Mouse (Mus musculus) hindbrain, embryonic 10.5 days (tissue): ENCODE data around the gene Tmem132c. TPM values are rescaled to one million over a fixed set of nuclear protein-coding genes. Genes with fewer than 3 reads are reported as not detected.

Experiments used
- DNase-seq: peaks from one replicate; pipeline ENCODE4 v3.0.0-alpha.2; 2017; ENCODE audit warnings: low spot score
- H3K27ac ChIP-seq: fragments of 300-500 bp; sonication (generic); 2 replicates; pipeline ENCODE4 v1.5.1; 2016; ENCODE audit warnings: mild to moderate bottlenecking, moderate library complexity
- H3K27me3 ChIP-seq: fragments of 300-500 bp; sonication (generic); 2 replicates; pipeline ENCODE4 v1.6.1; 2016; ENCODE audit warnings: mild to moderate bottlenecking; ENCODE audit not compliant: poor library complexity, insufficient read depth, severe bottlenecking
- H3K36me3 ChIP-seq: fragments of 300-500 bp; sonication (generic); 2 replicates; pipeline ENCODE4 v1.6.1; 2016; ENCODE audit warnings: mild to moderate bottlenecking, moderate library complexity
- H3K4me1 ChIP-seq: fragments of 300-500 bp; sonication (generic); replicated peaks from 2 replicates; pipeline ENCODE4 v1.6.1; 2016; ENCODE audit warnings: mild to moderate bottlenecking
- H3K4me3 ChIP-seq: fragments of 300-500 bp; sonication (generic); 2 replicates; pipeline ENCODE4 v1.5.1; 2016; ENCODE audit warnings: mild to moderate bottlenecking, moderate library complexity
- H3K9me3 ChIP-seq: fragments of 300-500 bp; sonication (generic); 2 replicates; pipeline ENCODE4 v1.6.1; 2016; ENCODE audit warnings: mild to moderate bottlenecking, moderate library complexity
- WGBS: fragments of 180-500 bp; shearing (Covaris S2); methylation state at CpG from one replicate; pipeline ENCODE4 v1.1.7; 2016; 5-methylcytosine and 5-hydroxymethylcytosine counted together
- polyA plus RNA-seq: library from polyadenylated mRNA; unstranded; fragments of >200 nt; fragmentation: Nextera tagmentation; extraction: Ambion mirVana; gene quantifications from 2 replicates; pipeline ENCODE4 v1.2.1, GENCODE M21; 2016

The Tmem132c gene
- polyA plus RNA-seq, 1 experiment from 2014 or later = 24.0 TPM

GRCm38 (mm10) chr5:127290461-127291250 is 49.0 kb downstream of the Tmem132c start:
- Histone ChIP-seq H3K27me3 (peaks cover 9% of the 10 kb centered on the region; the same call in 1 of the 2 replicates), H3K27ac (peak overlapping the region; percentile 74), H3K4me1 (peaks cover 26% of the 10 kb centered on the region), H3K9me3 (no peaks in the 10 kb centered on the region), H3K36me3 (peaks cover 13% of the 10 kb centered on the region; the same call in 1 of the 2 replicates), H3K4me3 (no peak overlapping the region)
- DNase-seq = peak; percentile 39
- 44% methylated on average over 17 of the region's 17 CpGs for WGBS

GRCm38 (mm10) chr5:127291581-127291980 is 50.0 kb downstream of the Tmem132c start:
- H3K4me3 ChIP-seq = no peak overlapping the region
- WGBS = 81% methylated on average over 7 of the region's 7 CpGs
- H3K9me3 ChIP-seq = no peaks in the 10 kb centered on the region
- H3K27me3 ChIP-seq = peaks cover 9% of the 10 kb centered on the region; the same call in 1 of the 2 replicates
- DNase-seq = no peak
- H3K36me3 ChIP-seq = peaks cover 10% of the 10 kb centered on the region; the same call in 1 of the 2 replicates
- peak overlapping the region; percentile 74 for H3K27ac ChIP-seq
- H3K4me1 ChIP-seq = peaks cover 35% of the 10 kb centered on the region

GRCm38 (mm10) chr5:127293698-127294097 is 52.1 kb downstream of the Tmem132c start:
- H3K27ac ChIP-seq = no peak overlapping the region

GRCm38 (mm10) chr5:127297461-127297860 is 55.9 kb downstream of the Tmem132c start:
- WGBS = 17% methylated on average over 5 of the region's 5 CpGs
- 0 out of 2 replicates have a peak, but pooled peaks cover 6% of the 10 kb centered on the region for H3K36me3 ChIP-seq
- H3K4me1 ChIP-seq = peaks cover 63% of the 10 kb centered on the region
- no peaks in the 10 kb centered on the region for H3K9me3 ChIP-seq
- H3K27me3 ChIP-seq = peaks cover 13% of the 10 kb centered on the region
- peak; percentile 42 for DNase-seq
- no peak overlapping the region for H3K4me3 ChIP-seq
- peak overlapping the region; percentile 75 for H3K27ac ChIP-seq

More at GRCm38 (mm10) chr5:127293698-127294097, 52.1 kb downstream of the Tmem132c start:
- H3K4me1 ChIP-seq = peaks cover 56% of the 10 kb centered on the region
- DNase-seq = no peak
- H3K9me3 ChIP-seq = no peaks in the 10 kb centered on the region
- H3K27me3 ChIP-seq = peaks cover 9% of the 10 kb centered on the region; the same call in 1 of the 2 replicates
- H3K4me3 ChIP-seq = no peak overlapping the region
- peaks cover 10% of the 10 kb centered on the region; the same call in 1 of the 2 replicates for H3K36me3 ChIP-seq
- WGBS = 93% methylated on average over 3 of the region's 3 CpGs

GRCm38 (mm10) chr5:127298060-127298459 is 56.5 kb downstream of the Tmem132c start:
- DNase-seq = peak; percentile 50
- peaks cover 63% of the 10 kb centered on the region for H3K4me1 ChIP-seq

GRCm38 (mm10) chr5:127299010-127299409 is 57.4 kb downstream of the Tmem132c start:
- DNase-seq = peak; percentile 32
- 8% methylated on average over 1 of the region's 1 CpGs for WGBS
- Histone ChIP-seq H3K27me3 (peaks cover 13% of the 10 kb centered on the region), H3K4me3 (no peak overlapping the region), H3K27ac (peak overlapping the region; percentile 59), H3K36me3 (no peaks in the 10 kb centered on the region), H3K4me1 (peaks cover 63% of the 10 kb centered on the region), H3K9me3 (no peaks in the 10 kb centered on the region)

More at GRCm38 (mm10) chr5:127298060-127298459, 56.5 kb downstream of the Tmem132c start:
- Histone ChIP-seq H3K4me3 (no peak overlapping the region), H3K36me3 (0 out of 2 replicates have a peak, but pooled peaks cover 1% of the 10 kb centered on the region), H3K9me3 (no peaks in the 10 kb centered on the region), H3K27ac (peak overlapping the region; percentile 75), H3K27me3 (peaks cover 13% of the 10 kb centered on the region)
- 17% methylated on average over 2 of the region's 2 CpGs for WGBS

- H3K4me3 ChIP-seq = no peak overlapping the region
- DNase-seq = no peak
- peaks cover 4% of the 10 kb centered on the region; the same call in 1 of the 2 replicates for H3K27me3 ChIP-seq
- H3K9me3 ChIP-seq = no peaks in the 10 kb centered on the region
- peaks cover 65% of the 10 kb centered on the region for H3K4me1 ChIP-seq
- 49% methylated on average over 8 of the region's 8 CpGs for WGBS
- peak overlapping the region; percentile 59; the same call in 1 of the 2 replicates for H3K27ac ChIP-seq
- no peaks in the 10 kb centered on the region for H3K36me3 ChIP-seq
These were observed 59.1 kb downstream of the Tmem132c start for GRCm38 (mm10) chr5:127300597-127301254.

- H3K4me1 ChIP-seq = peaks cover 40% of the 10 kb centered on the region
- no peak overlapping the region for H3K4me3 ChIP-seq
- no peaks in the 10 kb centered on the region for H3K36me3 ChIP-seq
- DNase-seq = no peak
- no peaks in the 10 kb centered on the region for H3K27me3 ChIP-seq
- H3K27ac ChIP-seq = no peak overlapping the region; the same call in 1 of the 2 replicates
- WGBS = 55% methylated on average over 5 of the region's 5 CpGs
- no peaks in the 10 kb centered on the region for H3K9me3 ChIP-seq
These were observed 63.7 kb downstream of the Tmem132c start for GRCm38 (mm10) chr5:127305312-127305711.

- 27% methylated on average over 5 of the region's 5 CpGs for WGBS
- Histone ChIP-seq H3K4me3 (no peak overlapping the region), H3K9me3 (no peaks in the 10 kb centered on the region), H3K27me3 (no peaks in the 10 kb centered on the region), H3K27ac (no peak overlapping the region), H3K4me1 (peaks cover 40% of the 10 kb centered on the region), H3K36me3 (no peaks in the 10 kb centered on the region)
- DNase-seq = peak; percentile 46
These were observed 64.1 kb downstream of the Tmem132c start for GRCm38 (mm10) chr5:127305719-127306118.

- Histone ChIP-seq H3K9me3 (no peaks in the 10 kb centered on the region), H3K27me3 (no peaks in the 10 kb centered on the region), H3K27ac (no peak overlapping the region), H3K4me1 (peaks cover 41% of the 10 kb centered on the region), H3K4me3 (no peak overlapping the region), H3K36me3 (no peaks in the 10 kb centered on the region)
- DNase-seq = no peak
- WGBS = 48% methylated on average over 1 of the region's 1 CpGs
These were observed 65.1 kb downstream of the Tmem132c start for GRCm38 (mm10) chr5:127306726-127307125.

- peak overlapping the region; percentile 70 for H3K27ac ChIP-seq
- H3K27me3 ChIP-seq = no peaks in the 10 kb centered on the region
- H3K4me1 ChIP-seq = peaks cover 37% of the 10 kb centered on the region
- peak; percentile 47 for DNase-seq
- H3K9me3 ChIP-seq = no peaks in the 10 kb centered on the region
- H3K36me3 ChIP-seq = 0 out of 2 replicates have a peak, but pooled peaks cover 4% of the 10 kb centered on the region
- no peak overlapping the region; the same call in 1 of the 2 replicates for H3K4me3 ChIP-seq
- 44% methylated on average over 14 of the region's 14 CpGs for WGBS
These were observed 68.9 kb downstream of the Tmem132c start for GRCm38 (mm10) chr5:127310318-127311004.

GRCm38 (mm10) chr5:127311005-127311331 is 69.4 kb downstream of the Tmem132c start:
- Histone ChIP-seq H3K4me3 (no peak overlapping the region; the same call in 1 of the 2 replicates), H3K36me3 (0 out of 2 replicates have a peak, but pooled peaks cover 4% of the 10 kb centered on the region), H3K27ac (peak overlapping the region; percentile 70), H3K4me1 (peaks cover 32% of the 10 kb centered on the region), H3K27me3 (no peaks in the 10 kb centered on the region), H3K9me3 (no peaks in the 10 kb centered on the region)
- DNase-seq = no peak
- 64% methylated on average over 2 of the region's 2 CpGs for WGBS
